Mouse (Mus musculus) heart, adult 10 weeks (tissue): ENCODE measurements around the gene Dek. TPM values are rescaled to one million over a fixed set of nuclear protein-coding genes. Genes with fewer than 3 reads are reported as not detected.

ENCODE experiments used
- polyA plus RNA-seq: library from polyadenylated mRNA; stranded (reverse); fragments of 350-450 nt; fragmentation: Illumina TruSeq; extraction: RNeasy Lipid Tissue Mini Kit (QIAGEN cat#74804); gene quantifications from one replicate; pipeline ENCODE4 v1.2.3, GENCODE M21; 2014; ENCODE audit warnings: low read depth, low replicate concordance

Gene Dek
- 46.5 TPM for polyA plus RNA-seq

DNA sequence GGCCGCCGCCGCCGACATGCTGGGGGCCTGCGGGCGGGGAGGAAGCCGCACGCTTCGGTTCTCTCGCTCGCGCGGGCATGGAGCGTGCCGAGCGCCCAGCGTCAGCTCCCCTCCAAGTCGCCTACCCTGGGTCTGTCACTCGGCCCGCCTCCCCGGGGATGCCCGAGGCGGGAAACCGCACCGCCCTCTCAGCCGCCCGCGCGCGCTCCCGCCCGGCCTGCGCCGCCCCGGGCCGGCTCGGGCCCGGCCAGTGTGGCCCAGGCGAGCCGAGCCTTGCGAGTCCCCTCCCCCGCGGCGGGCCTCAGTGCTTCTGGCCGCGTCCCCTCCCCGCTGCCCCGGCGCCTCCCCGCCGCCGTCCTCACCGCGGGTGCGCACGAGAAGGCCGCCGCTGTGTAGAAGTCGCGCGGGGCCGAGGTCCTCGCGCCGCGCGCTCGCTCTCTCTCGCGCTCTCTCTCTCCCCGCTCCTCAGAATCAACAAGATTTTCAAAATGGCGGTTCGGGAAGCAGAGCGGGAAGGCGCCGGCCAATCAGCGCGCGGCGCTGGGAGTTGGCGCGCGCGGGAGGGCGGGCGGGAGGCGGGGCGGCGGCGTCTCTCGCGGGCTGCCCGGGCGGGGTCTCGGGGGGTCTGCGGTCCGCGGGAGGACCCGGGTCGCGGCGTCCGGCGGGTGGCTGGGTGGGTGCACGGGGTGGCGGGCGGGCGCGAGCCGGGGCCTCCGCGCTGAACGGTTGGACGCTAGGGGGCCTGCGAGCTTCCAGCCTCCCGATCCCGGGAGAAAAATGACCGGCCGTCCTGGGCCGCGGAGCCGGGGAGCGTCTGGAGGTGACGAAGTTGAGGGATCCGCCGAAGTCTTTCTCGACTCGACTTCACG lies at the start of gene Dek:
Gene Dek (minus strand): TSS at position 491 of the 869 bp plus-strand sequence.

DNA sequence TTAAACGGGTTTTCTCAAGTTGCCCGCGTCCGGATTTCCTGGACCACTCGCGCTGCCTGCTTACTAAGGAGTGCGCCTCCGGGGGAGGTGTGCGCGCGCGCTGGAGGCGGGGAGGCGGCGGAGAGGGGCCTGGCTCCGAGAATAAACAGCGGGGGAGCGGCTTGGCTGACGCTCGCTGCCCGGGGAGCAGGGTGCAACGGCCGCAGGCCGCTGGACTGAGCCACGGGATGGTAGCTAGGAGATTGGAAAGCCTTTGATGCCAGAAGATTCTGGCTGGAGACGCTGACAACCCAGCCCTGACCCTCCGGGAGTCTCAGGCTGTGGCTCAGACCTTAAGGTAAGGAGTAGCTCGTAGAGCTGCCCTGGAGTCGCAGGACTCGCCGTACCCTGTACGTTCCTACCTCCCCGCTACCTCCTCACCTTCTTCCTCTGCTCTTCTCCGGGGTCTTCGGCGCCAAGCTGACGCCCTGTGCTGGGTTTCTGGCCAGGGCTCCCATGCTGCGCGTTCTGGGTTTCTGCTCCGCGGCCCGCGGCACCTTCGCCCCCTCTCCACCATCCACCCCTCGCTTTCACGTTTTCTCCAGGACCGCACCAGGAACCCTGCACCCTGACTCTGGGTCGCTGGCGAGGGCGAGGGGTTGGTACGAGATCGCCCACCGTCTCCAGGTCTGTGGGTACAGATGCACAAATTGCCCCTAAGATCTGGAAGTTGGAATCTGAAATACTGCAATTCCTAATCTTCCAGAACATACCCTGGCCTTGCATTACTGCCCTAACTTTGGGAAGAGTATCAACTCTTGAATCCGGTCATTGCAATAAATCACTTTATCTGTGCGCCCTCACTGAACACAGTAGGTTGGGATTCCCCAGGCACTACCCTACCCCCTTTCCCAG lies 16.8 kb upstream of the Dek start, which contains the start of gene Rnf144b:
Gene Rnf144b (plus strand): TSS at position 120 of the 894 bp plus-strand sequence.

DNA sequence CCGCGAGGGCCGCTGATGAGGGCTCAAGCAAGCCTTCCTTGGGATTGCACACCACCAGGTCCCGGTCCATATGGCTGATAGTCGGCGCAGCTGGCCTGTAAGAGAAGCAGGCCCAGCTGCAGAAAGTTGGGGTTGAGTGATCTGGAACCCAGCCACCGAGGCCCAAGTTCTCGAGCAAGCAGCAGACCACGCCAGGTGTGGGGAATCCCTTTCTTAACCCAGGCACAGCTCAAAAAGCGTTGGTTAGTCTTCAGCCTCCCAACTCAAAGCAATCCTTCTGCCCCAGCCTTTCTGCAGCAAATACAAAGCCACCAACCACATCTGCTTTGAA lies 61.4 kb downstream of the Dek start, which contains the start of gene Tpmt:
Gene Tpmt (minus strand): TSS at position 121 of the 331 bp plus-strand sequence.

DNA sequence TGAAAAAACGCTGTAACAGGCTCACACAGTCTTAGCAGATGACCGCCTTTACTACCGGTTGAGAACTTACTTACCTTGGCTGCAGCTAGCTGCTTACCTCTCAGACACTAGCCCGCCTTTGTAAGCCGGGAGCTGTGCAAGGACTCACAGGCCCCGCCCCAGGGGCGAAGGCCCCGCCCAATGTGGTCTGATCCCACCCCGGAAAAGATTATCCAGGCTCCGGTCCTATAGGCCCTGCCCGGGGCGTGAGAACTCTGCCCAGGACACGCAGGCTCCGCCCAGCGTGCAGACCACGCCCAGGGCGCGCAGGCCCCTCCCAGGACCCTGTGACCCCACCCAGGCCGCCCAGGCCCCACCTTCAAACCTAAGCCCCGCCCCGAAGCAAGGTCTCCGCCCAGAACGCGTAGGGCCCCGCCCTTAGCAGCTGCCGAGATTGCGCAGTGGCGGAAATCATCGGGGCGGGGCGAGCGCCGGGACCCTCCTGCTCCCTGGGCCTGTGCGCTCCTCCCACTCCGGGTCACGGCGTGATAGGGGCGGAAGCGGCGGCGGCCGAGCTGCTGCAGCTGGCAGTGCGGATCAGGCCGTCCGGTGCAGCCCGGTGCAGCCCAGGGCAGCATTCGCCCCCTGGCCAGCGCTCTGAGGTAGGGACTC lies 62.8 kb downstream of the Dek start, which contains the start of gene Kdm1b:
Gene Kdm1b (plus strand): TSS at position 470 of the 651 bp plus-strand sequence.

Other genes with a start within 250 kb of the Dek start
- 98.6 TPM for gene Kif13a, start 176.3 kb downstream of the Dek start, polyA plus RNA-seq
- gene Nhlrc1, start 91.4 kb downstream of the Dek start, polyA plus RNA-seq, result 7.1 TPM
- 10.5 TPM for gene Kdm1b, start 62.7 kb downstream of the Dek start, polyA plus RNA-seq
- gene Tpmt, start 61.5 kb downstream of the Dek start, polyA plus RNA-seq, result 5.7 TPM
- gene Rnf144b, start 16.5 kb upstream of the Dek start, polyA plus RNA-seq, result 14.0 TPM